Mouse (Mus musculus) CH12.LX (cell line): ENCODE data around the gene Sh2b2. TPM values are rescaled to one million over a fixed set of nuclear protein-coding genes. Genes with fewer than 3 reads are reported as not detected.
"Not testable (repeated sequence)": the region's sequence is repeated elsewhere in the genome, so short reads cannot be mapped to it uniquely, and the experiment has no call there.

Experiments used
- DNase-seq: peaks from one replicate; pipeline ENCODE4 v3.0.0-alpha.2; 2013; ENCODE audit errors: extremely low read depth
- H3K27ac ChIP-seq: 2 replicates; pipeline ENCODE4 v1.5.1; 2012; ENCODE audit warnings: low read depth, mild to moderate bottlenecking, control low read depth, moderate library complexity; ENCODE audit not compliant: insufficient read depth
- H3K27me3 ChIP-seq: replicated peaks from 2 replicates; pipeline ENCODE3; 2012; ENCODE audit warnings: inconsistent platforms
- H3K36me3 ChIP-seq, 2 experiments: replicated peaks in 1 of 2; 2 replicates each; pipeline versions ENCODE3 to v1.6.1; 2012; ENCODE audit warnings: inconsistent platforms in 1 of 2, low read length in 1 of 2, mild to moderate bottlenecking in 1 of 2, mixed read lengths in 1 of 2, moderate library complexity in 1 of 2; ENCODE audit not compliant: control insufficient read depth in 1 of 2, insufficient read depth in 1 of 2
- H3K4me1 ChIP-seq, 2 experiments: 2 replicates each; pipeline ENCODE4 v1.6.1; 2012; ENCODE audit warnings: inconsistent platforms in 1 of 2, moderate library complexity in 1 of 2; ENCODE audit not compliant: insufficient read depth in 2 of 2, control insufficient read depth in 1 of 2
- H3K4me2 ChIP-seq: 2 replicates; pipeline ENCODE4 v1.6.1; 2012; ENCODE audit warnings: low read depth, mild to moderate bottlenecking, control low read depth; ENCODE audit not compliant: poor library complexity, insufficient read depth, severe bottlenecking
- H3K4me3 ChIP-seq, 3 experiments: fragments of 150-350 bp in 1 of 3; sonication (generic) in 1 of 3; replicated peaks in 1 of 3; 2 replicates each; pipeline versions ENCODE3 to v1.5.1; 2011 to 2012; ENCODE audit warnings: low read depth in 2 of 3, low read length in 2 of 3, mild to moderate bottlenecking in 2 of 3, moderate library complexity in 2 of 3, control low read depth in 1 of 3, improper control_type of control experiment in 1 of 3, inconsistent platforms in 1 of 3, mixed read lengths in 1 of 3; ENCODE audit not compliant: poor library complexity in 1 of 3
- H3K79me2 ChIP-seq: replicated peaks from 2 replicates; pipeline ENCODE4 v1.6.1; 2012; ENCODE audit warnings: mild to moderate bottlenecking, moderate library complexity; ENCODE audit not compliant: control insufficient read depth, poor library complexity, insufficient read depth, severe bottlenecking; ENCODE audit errors: extremely low read depth
- H3K9ac ChIP-seq: 2 replicates; pipeline ENCODE4 v1.6.1; 2012; ENCODE audit warnings: low read depth, mild to moderate bottlenecking, control low read depth, moderate library complexity; ENCODE audit not compliant: insufficient read depth
- H3K9me3 ChIP-seq: replicated peaks from 2 replicates; pipeline ENCODE3; 2012; ENCODE audit warnings: low read length, inconsistent platforms, mixed read lengths
- CHD2 ChIP-seq: IDR thresholded peaks from 2 replicates; pipeline ENCODE4 v1.6.1; 2011; ENCODE audit warnings: low read length, improper control_type of control experiment
- E2F4 ChIP-seq: IDR thresholded peaks from 2 replicates; pipeline ENCODE4 v1.6.1; 2011; ENCODE audit warnings: low read depth, low read length, improper control_type of control experiment; ENCODE audit not compliant: insufficient replicate concordance
- EP300 ChIP-seq: IDR thresholded peaks from 2 replicates; pipeline ENCODE4 v1.6.1; 2011; ENCODE audit warnings: low read length, improper control_type of control experiment
- ETS1 ChIP-seq: conservative IDR thresholded peaks from 2 replicates; pipeline ENCODE4 v1.6.1; 2012; ENCODE audit warnings: low read depth, mild to moderate bottlenecking, inconsistent platforms, low read length, improper control_type of control experiment, moderate library complexity
- GABPA ChIP-seq: IDR thresholded peaks from 2 replicates; pipeline ENCODE4 v1.6.1; 2012; ENCODE audit warnings: low read depth, low read length, improper control_type of control experiment, inconsistent platforms; ENCODE audit not compliant: insufficient replicate concordance
- HCFC1 ChIP-seq: IDR thresholded peaks from 2 replicates; pipeline ENCODE4 v1.6.1; 2012; ENCODE audit warnings: low read depth, mild to moderate bottlenecking, inconsistent platforms, low read length, improper control_type of control experiment
- IRF4 ChIP-seq: IDR thresholded peaks from 2 replicates; pipeline ENCODE4 v1.6.1; 2014; ENCODE audit warnings: low read depth, mild to moderate bottlenecking, inconsistent platforms, low read length, improper control_type of control experiment
- MAFK ChIP-seq: IDR thresholded peaks from 2 replicates; pipeline ENCODE4 v1.6.1; 2011; ENCODE audit warnings: low read length, improper control_type of control experiment; ENCODE audit not compliant: insufficient replicate concordance
- MAZ ChIP-seq: IDR thresholded peaks from 2 replicates; pipeline ENCODE4 v1.6.1; 2012; ENCODE audit warnings: low read depth, mild to moderate bottlenecking, inconsistent platforms, low read length, improper control_type of control experiment, moderate library complexity
- MEF2A ChIP-seq: IDR thresholded peaks from 2 replicates; pipeline ENCODE4 v1.6.1; 2014; ENCODE audit warnings: low read depth, mild to moderate bottlenecking, inconsistent platforms, low read length, improper control_type of control experiment, borderline replicate concordance
- MYC ChIP-seq: IDR thresholded peaks from 2 replicates; pipeline ENCODE4 v1.6.1; 2011; ENCODE audit warnings: low read depth, mild to moderate bottlenecking, improper control_type of control experiment, low read length
- NELFE ChIP-seq: IDR thresholded peaks from 2 replicates; pipeline ENCODE4 v1.6.1; 2011; ENCODE audit warnings: low read depth, low read length, improper control_type of control experiment
- PAX5 ChIP-seq: IDR thresholded peaks from 2 replicates; pipeline ENCODE4 v1.6.1; 2012; ENCODE audit warnings: low read length, inconsistent platforms, mixed read lengths
- RCOR1 ChIP-seq: conservative IDR thresholded peaks from 2 replicates; pipeline ENCODE4 v1.6.1; 2012; ENCODE audit warnings: low read depth, mild to moderate bottlenecking, inconsistent platforms, low read length, improper control_type of control experiment
- SIN3A ChIP-seq: IDR thresholded peaks from 2 replicates; pipeline ENCODE4 v1.6.1; 2012; ENCODE audit warnings: low read length, improper control_type of control experiment, inconsistent platforms
- TCF12 ChIP-seq: IDR thresholded peaks from 2 replicates; pipeline ENCODE4 v1.6.1; 2014; ENCODE audit warnings: low read depth, mild to moderate bottlenecking, inconsistent platforms, low read length, improper control_type of control experiment
- USF1 ChIP-seq: IDR thresholded peaks from 2 replicates; pipeline ENCODE4 v1.6.1; 2014; ENCODE audit warnings: low read depth, mild to moderate bottlenecking, inconsistent platforms, low read length, improper control_type of control experiment
- ZKSCAN1 ChIP-seq: IDR thresholded peaks from 2 replicates; pipeline ENCODE4 v1.6.1; 2012; ENCODE audit warnings: low read depth, inconsistent platforms, low read length, improper control_type of control experiment, borderline replicate concordance
- ZNF384 ChIP-seq: IDR thresholded peaks from 2 replicates; pipeline ENCODE4 v1.6.1; 2012; ENCODE audit warnings: low read depth, low read length, improper control_type of control experiment, inconsistent platforms
- dilution Hi-C: fragments of 300-500 bp; cut with MboI; formaldehyde crosslinking; loops from 2 replicates; pipeline ENCODE4 v1.14.3; 2020; ENCODE audit warnings: low sequenced_read_pairs; ENCODE audit not compliant: extremely low pct_unique_long_range_greater_than_20kb, extremely low pct_ligation_motif_present
- in situ Hi-C: fragments of 300-500 bp; cut with MboI; formaldehyde crosslinking; loops from 3 replicates; pipeline ENCODE4 v1.14.3; 2019; ENCODE audit warnings: low sequenced_read_pairs, low pct_ligation_motif_present, low pct_unique_long_range_greater_than_20kb, mixed read lengths
- polyA plus RNA-seq: library from polyadenylated mRNA; unstranded; fragments of >175 nt; gene quantifications from 2 replicates; pipeline ENCODE4 v1.2.1, GENCODE M21; 2012; ENCODE audit warnings: low read depth; ENCODE audit not compliant: insufficient read length
- total RNA-seq, 2 experiments: library from RNA; depleted of rRNA; stranded (reverse); fragments of 300-350 nt in 1 of 2; fragments of >200 nt in 1 of 2; gene quantifications; 2 replicates each; pipeline ENCODE4 v1.2.3; 2012 to 2014

The Sh2b2 gene
- total and polyA plus RNA-seq, 3 experiments = 8.5 to 27.8 (median 17.9) TPM

DNA sequence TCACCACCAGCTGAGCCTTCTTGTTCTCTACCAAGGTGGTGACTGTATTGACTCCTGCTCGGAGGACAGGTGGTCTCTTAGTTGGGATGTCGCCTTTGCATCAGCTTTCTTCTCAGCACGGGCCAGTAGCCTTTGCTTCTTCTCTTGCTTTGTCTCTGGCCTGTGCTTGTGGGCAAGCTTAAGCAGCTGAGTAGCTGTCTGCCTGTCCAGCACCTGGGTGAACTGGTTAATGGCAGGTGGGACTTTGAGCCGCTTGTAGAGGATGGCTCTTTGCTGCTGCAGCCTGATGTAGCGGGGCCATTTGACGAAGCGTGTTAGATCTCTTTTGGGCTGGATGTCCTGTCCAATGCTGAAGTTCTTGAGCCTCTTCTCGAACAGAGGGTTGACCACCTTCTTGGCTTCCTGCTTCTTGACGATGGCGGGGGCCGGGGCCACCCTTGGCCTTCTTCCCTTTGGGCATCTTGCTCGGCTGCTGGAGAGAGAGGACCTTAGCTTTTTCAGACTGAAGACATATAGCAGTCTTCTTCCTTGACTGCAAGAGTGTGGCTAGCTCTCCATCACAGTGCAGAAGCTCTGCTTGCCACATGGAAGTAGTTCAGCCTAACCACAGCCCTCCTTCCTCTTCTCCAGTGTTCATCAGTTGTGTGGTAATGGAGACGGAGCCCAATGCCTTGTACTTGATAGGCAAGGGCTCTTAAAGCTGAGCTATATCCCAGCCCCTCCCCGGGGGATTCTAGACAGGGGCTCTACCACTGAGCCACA lies 34.8 kb downstream of the Sh2b2 start:
- H3K27ac ChIP-seq, in situ Hi-C loops, H3K4me1 ChIP-seq, dilution Hi-C loops, H3K79me2 ChIP-seq, H3K9ac ChIP-seq, H3K27me3 ChIP-seq, H3K4me3 ChIP-seq, H3K4me2 ChIP-seq, H3K36me3 ChIP-seq, DNase-seq: not testable (repeated sequence)
- peaks cover 13% of the 10 kb centered on the region for H3K9me3 ChIP-seq

DNA sequence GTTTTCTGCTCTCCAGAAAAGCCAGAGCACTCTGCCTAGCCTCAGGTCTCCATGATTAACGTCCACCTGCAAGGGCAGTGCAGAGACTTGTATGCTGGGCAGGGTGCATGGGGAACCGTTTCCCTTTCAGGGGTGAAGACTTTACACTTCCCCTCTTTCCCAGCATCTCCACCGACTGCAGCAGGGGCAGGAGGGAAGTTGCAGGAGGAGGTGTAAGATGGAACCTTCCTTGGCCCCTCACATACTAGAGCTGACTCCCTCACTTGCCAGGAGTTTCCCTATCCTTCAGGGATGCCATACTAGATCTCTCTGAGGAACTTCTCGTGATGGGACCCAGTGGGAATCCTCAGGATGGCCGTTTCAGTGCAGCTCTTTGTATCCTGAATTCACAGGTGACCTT lies 35.8 kb downstream of the Sh2b2 start:
- H3K4me3 ChIP-seq = no peak overlapping the region
- dilution Hi-C loops = no loop called here
- H3K79me2 ChIP-seq = no peaks in the 10 kb centered on the region
- DNase-seq = no peak
- peaks cover 5% of the 10 kb centered on the region for H3K9me3 ChIP-seq
- peaks cover 0 to 3% of the 10 kb centered on the region in 2 experiments; a peak in 1 of 4 replicates for H3K4me1 ChIP-seq
- no peak overlapping the region for H3K4me2 ChIP-seq
- no peaks in the 10 kb centered on the region for H3K27me3 ChIP-seq
- no peak overlapping the region for H3K27ac ChIP-seq
- no peaks in the 10 kb centered on the region for H3K36me3 ChIP-seq
- no peak for TF ChIP-seq ZNF384
- no peak for TF ChIP-seq PAX5
- no peak for TF ChIP-seq NELFE
- no peak for TF ChIP-seq E2F4
- no peak for TF ChIP-seq ZKSCAN1
- no peak for TF ChIP-seq USF1
- TF ChIP-seq MAFK = no peak
- no peak for TF ChIP-seq EP300
- no peak for TF ChIP-seq RCOR1
- no peak for TF ChIP-seq TCF12
- no peak for TF ChIP-seq IRF4
- no peak for TF ChIP-seq MEF2A
- TF ChIP-seq GABPA = no peak
- TF ChIP-seq MAZ = no peak
- TF ChIP-seq ETS1 = no peak
- no peak for TF ChIP-seq HCFC1
- TF ChIP-seq MYC = no peak
- no peak for TF ChIP-seq CHD2
- no peak for TF ChIP-seq SIN3A
- in situ Hi-C loops = no loop called here
- no peak overlapping the region for H3K9ac ChIP-seq
